Mouse (Mus musculus) urinary bladder, postnatal 4 days (tissue): ENCODE data around the gene Rabggta.

Experiments used
- DNase-seq, 2 experiments: peaks; one replicate each; pipeline ENCODE4 v3.0.0; 2021 to 2022; ENCODE audit warnings: low spot score in 2 of 2

Gene Rabggta

GRCm38 (mm10) chr14:55697226-55697625 is 24.8 kb downstream of the Rabggta start:
- DNase-seq: no peak

DNA sequence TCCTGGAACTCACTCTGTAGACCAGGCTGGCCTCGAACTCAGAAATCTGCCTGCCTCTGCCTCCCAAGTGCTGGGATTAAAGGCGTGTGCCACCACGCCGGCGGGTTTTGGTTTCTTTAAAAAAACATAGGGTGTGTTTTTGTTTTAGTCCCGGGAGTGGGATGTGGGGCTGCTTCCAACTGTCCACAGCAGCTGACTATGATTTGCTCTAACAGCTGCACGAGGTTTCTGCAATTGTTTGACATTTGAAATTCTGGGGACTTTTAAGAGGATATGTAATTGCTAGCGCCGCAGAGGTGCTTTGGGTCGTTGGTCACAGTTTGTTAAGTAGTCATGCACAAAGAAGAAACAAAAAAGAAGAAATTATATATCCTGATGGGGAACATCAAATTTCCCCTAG is 32.6 kb downstream of the Rabggta start:
- DNase-seq: no peak

GRCm38 (mm10) chr14:55682118-55682493 is 40.0 kb downstream of the Rabggta start:
- DNase-seq: no peak

- DNase-seq: peak; percentile 87 to 92
These were observed 40.6 kb downstream of the Rabggta start, which contains the start of gene Tinf2 for GRCm38 (mm10) chr14:55681160-55682117. Tinf2 (minus strand) TSS chr14:55681820.

GRCm38 (mm10) chr14:55677615-55678014 is 44.4 kb downstream of the Rabggta start:
- no peak for DNase-seq

GRCm38 (mm10) chr14:55672741-55673060 is 49.4 kb downstream of the Rabggta start:
- DNase-seq: no peak

- peak; percentile 84 to 86 for DNase-seq
These were observed 50.0 kb downstream of the Rabggta start, which contains the start of the genes Gmpr2 and Nedd8 for GRCm38 (mm10) chr14:55671833-55672740. Gmpr2 (plus strand) TSS chr14:55671941. Nedd8 (minus strand) TSS chr14:55672124.

DNA sequence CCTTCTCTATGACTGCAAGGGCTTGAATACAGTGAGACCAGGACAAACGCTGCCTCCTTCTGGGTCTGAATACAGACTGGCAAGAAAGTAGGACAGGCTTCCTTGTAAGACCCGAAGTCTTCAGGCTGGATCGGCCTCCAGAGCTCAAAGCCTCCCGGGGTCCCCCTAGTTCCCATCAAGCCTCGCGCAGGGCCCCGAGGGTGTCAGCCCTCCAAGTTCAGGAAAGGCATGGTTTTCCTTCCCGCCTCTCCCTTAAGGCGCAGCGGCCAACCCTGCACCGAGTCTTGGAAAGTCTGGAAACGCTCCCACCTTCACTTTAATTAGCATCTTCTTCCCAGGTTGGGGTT is 50.6 kb downstream of the Rabggta start:
- no peak for DNase-seq
